Mouse (Mus musculus) bone marrow, adult 2 months (tissue): Measurements from ENCODE around the gene Kcnh1. TPM values are rescaled to one million over a fixed set of nuclear protein-coding genes. Genes with fewer than 3 reads are reported as not detected.

Source experiments
- H3K27ac ChIP-seq: fragments of 200-500 bp; 2 replicates; pipeline ENCODE4 v1.5.1; 2012; ENCODE audit warnings: low read depth, mild to moderate bottlenecking, control low read depth, inconsistent platforms, low read length; ENCODE audit not compliant: control insufficient read depth, poor library complexity, insufficient read depth
- H3K4me1 ChIP-seq: fragments of 200-500 bp; 2 replicates; pipeline ENCODE4 v1.6.1; 2011; ENCODE audit warnings: low read length; ENCODE audit not compliant: control insufficient read depth, insufficient read depth
- H3K4me3 ChIP-seq: fragments of 200-500 bp; replicated peaks from 2 replicates; pipeline ENCODE3; 2011; ENCODE audit warnings: mild to moderate bottlenecking, low read depth, low read length, control low read depth; ENCODE audit not compliant: control insufficient read depth
- CTCF ChIP-seq: fragments of 200-500 bp; IDR thresholded peaks from 2 replicates; pipeline ENCODE4 v1.5.1; 2011; ENCODE audit warnings: low read length, control low read depth; ENCODE audit not compliant: control insufficient read depth, insufficient read depth
- POLR2A ChIP-seq: fragments of 200-500 bp; IDR thresholded peaks from 2 replicates; pipeline ENCODE4 v1.6.1; 2011; ENCODE audit warnings: low read depth, mild to moderate bottlenecking, control low read depth, low read length, borderline replicate concordance; ENCODE audit not compliant: control insufficient read depth
- WGBS: fragments of 180-500 bp; shearing (Covaris S2); methylation state at CpG from one replicate; pipeline ENCODE4 v1.1.7; 2018; 5-methylcytosine and 5-hydroxymethylcytosine counted together
- polyA plus RNA-seq: library from polyadenylated mRNA; stranded (reverse); fragments of >200 nt; gene quantifications from 2 replicates; pipeline ENCODE4 v1.2.4, GENCODE M21; 2011; ENCODE audit warnings: low replicate concordance; ENCODE audit not compliant: missing spikeins, insufficient read depth, insufficient read length

Gene Kcnh1
- polyA plus RNA-seq, 1 experiment, result 0.27 TPM

GRCm38 (mm10) chr1:192520836-192521435, 330.4 kb downstream of the Kcnh1 start:
- TF ChIP-seq POLR2A (no peak), CTCF (no peak)
- Histone ChIP-seq H3K4me3 (no peak overlapping the region), H3K27ac (no peak overlapping the region), H3K4me1 (no peaks in the 10 kb centered on the region)
- 67% methylated on average over 13 of the region's 13 CpGs for WGBS

- H3K4me3 ChIP-seq, result no peak overlapping the region
Observed at GRCm38 (mm10) chr1:192522376-192523178, 332.0 kb downstream of the Kcnh1 start.

GRCm38 (mm10) chr1:192525711-192526350, 335.3 kb downstream of the Kcnh1 start:
- TF ChIP-seq CTCF (no peak), POLR2A (no peak)
- Histone ChIP-seq H3K27ac (no peak overlapping the region), H3K4me3 (no peak overlapping the region), H3K4me1 (no peaks in the 10 kb centered on the region)
- WGBS, result 81% methylated on average over 14 of the region's 14 CpGs

More at GRCm38 (mm10) chr1:192522376-192523178, 332.0 kb downstream of the Kcnh1 start:
- H3K4me1 ChIP-seq, result no peaks in the 10 kb centered on the region
- no peak for TF ChIP-seq POLR2A
- no peak for TF ChIP-seq CTCF
- 80% methylated on average over 12 of the region's 12 CpGs for WGBS
- H3K27ac ChIP-seq, result no peak overlapping the region

- H3K4me3 ChIP-seq, result no peak overlapping the region
- H3K27ac ChIP-seq, result no peak overlapping the region
- TF ChIP-seq CTCF (no peak), POLR2A (no peak)
- H3K4me1 ChIP-seq, result no peaks in the 10 kb centered on the region; the same call in 1 of the 2 replicates
- 40% methylated on average over 2 of the region's 2 CpGs for WGBS
Observed at GRCm38 (mm10) chr1:192531490-192532146, 341.0 kb downstream of the Kcnh1 start.

GRCm38 (mm10) chr1:192532212-192532611, 341.6 kb downstream of the Kcnh1 start:
- TF ChIP-seq POLR2A (no peak), CTCF (no peak)
- Histone ChIP-seq H3K4me3 (no peak overlapping the region), H3K27ac (no peak overlapping the region), H3K4me1 (no peaks in the 10 kb centered on the region; the same call in 1 of the 2 replicates)
- 27% methylated on average over 2 of the region's 2 CpGs for WGBS

GRCm38 (mm10) chr1:192533016-192533415, 342.4 kb downstream of the Kcnh1 start:
- no peaks in the 10 kb centered on the region; the same call in 1 of the 2 replicates for H3K4me1 ChIP-seq
- H3K4me3 ChIP-seq, result no peak overlapping the region
- TF ChIP-seq CTCF, result no peak
- TF ChIP-seq POLR2A, result no peak
- no peak overlapping the region for H3K27ac ChIP-seq

- 89% methylated on average over 1 of the region's 1 CpGs for WGBS
- Histone ChIP-seq H3K27ac (no peak overlapping the region), H3K4me3 (no peak overlapping the region), H3K4me1 (no peaks in the 10 kb centered on the region; the same call in 1 of the 2 replicates)
- TF ChIP-seq CTCF (no peak), POLR2A (no peak)
Observed at GRCm38 (mm10) chr1:192536440-192536839, 345.9 kb downstream of the Kcnh1 start.

- H3K27ac ChIP-seq, result no peak overlapping the region
- TF ChIP-seq POLR2A, result no peak
- TF ChIP-seq CTCF, result no peak
- no peaks in the 10 kb centered on the region; the same call in 1 of the 2 replicates for H3K4me1 ChIP-seq
- 37% methylated on average over 7 of the region's 7 CpGs for WGBS
- no peak overlapping the region for H3K4me3 ChIP-seq
Observed at GRCm38 (mm10) chr1:192537169-192537568, 346.6 kb downstream of the Kcnh1 start.
